Mouse (Mus musculus) G1E-ER4 (cell line): ENCODE results near the gene Aldh16a1. TPM values are rescaled to one million over a fixed set of nuclear protein-coding genes. Genes with fewer than 3 reads are reported as not detected.

Experiments used
- GATA1 ChIP-seq: IDR thresholded peaks from one replicate; pipeline ENCODE4 v1.8.0; 2012; ENCODE audit warnings: low read length, inconsistent platforms
- polyA plus RNA-seq: library from polyadenylated mRNA; stranded (reverse); fragments of >175 nt; gene quantifications from 2 replicates; pipeline ENCODE4 v1.2.3, GENCODE M21; 2012

Aldh16a1 gene
- polyA plus RNA-seq, 1 experiment, result 150 TPM

GRCm38 (mm10) chr7:45165701-45166100 is 11.3 kb upstream of the Aldh16a1 start:
- no peak for TF ChIP-seq GATA1

GRCm38 (mm10) chr7:45164833-45165232 is 10.4 kb upstream of the Aldh16a1 start:
- TF ChIP-seq GATA1, result no peak

GRCm38 (mm10) chr7:45163735-45164490 is 9.5 kb upstream of the Aldh16a1 start, which contains the start of gene Slc17a7:
Gene Slc17a7 (plus strand): TSS chr7:45163949.
- no peak for TF ChIP-seq GATA1

GRCm38 (mm10) chr7:45162996-45163615 is 8.7 kb upstream of the Aldh16a1 start:
- TF ChIP-seq GATA1, result no peak

GRCm38 (mm10) chr7:45162551-45162950 is 8.2 kb upstream of the Aldh16a1 start:
- TF ChIP-seq GATA1, result no peak

- no peak for TF ChIP-seq GATA1
Observed at GRCm38 (mm10) chr7:45161612-45162473, 7.5 kb upstream of the Aldh16a1 start.

- no peak for TF ChIP-seq GATA1
Observed at GRCm38 (mm10) chr7:45160866-45161265, 6.5 kb upstream of the Aldh16a1 start.

- TF ChIP-seq GATA1, result no peak
Observed at GRCm38 (mm10) chr7:45160316-45160800, 6.0 kb upstream of the Aldh16a1 start.

GRCm38 (mm10) chr7:45158991-45159390 is 4.6 kb upstream of the Aldh16a1 start:
- TF ChIP-seq GATA1, result no peak

- no peak for TF ChIP-seq GATA1
Observed at GRCm38 (mm10) chr7:45157459-45157858, 3.1 kb upstream of the Aldh16a1 start.

GRCm38 (mm10) chr7:45156206-45156605 is 1.8 kb upstream of the Aldh16a1 start:
- TF ChIP-seq GATA1, result no peak

- no peak for TF ChIP-seq GATA1
Observed at GRCm38 (mm10) chr7:45155590-45155989, 1.2 kb upstream of the Aldh16a1 start.

GRCm38 (mm10) chr7:45154993-45155514 is 670 bp upstream of the Aldh16a1 start:
- no peak for TF ChIP-seq GATA1

- no peak for TF ChIP-seq GATA1
Observed at GRCm38 (mm10) chr7:45153586-45153985, 798 bp downstream of the Aldh16a1 start.

GRCm38 (mm10) chr7:45151303-45151702 is 3.1 kb downstream of the Aldh16a1 start:
- no peak for TF ChIP-seq GATA1

GRCm38 (mm10) chr7:45150321-45150720 is 4.1 kb downstream of the Aldh16a1 start:
- no peak for TF ChIP-seq GATA1
